Mouse (Mus musculus) left cerebral cortex, adult 11 months (tissue): ENCODE measurements at regions not wholly inside any gene's neighbourhood (a gene's known extent, or its start where the extent isn't known, plus 50 kb on each side); places are given as distances from the start of the nearest gene placed in this dataset.
A peak's percentile ranks its signal among the peaks of the same experiment; 100 is the strongest.
"Not testable (repeated sequence)": the region's sequence is repeated elsewhere in the genome, so short reads cannot be mapped to it uniquely, and the experiment has no call there.

Source experiments
- DNase-seq: peaks from one replicate; pipeline ENCODE4 v3.0.0; 2022; ENCODE audit warnings: low spot score

DNA sequence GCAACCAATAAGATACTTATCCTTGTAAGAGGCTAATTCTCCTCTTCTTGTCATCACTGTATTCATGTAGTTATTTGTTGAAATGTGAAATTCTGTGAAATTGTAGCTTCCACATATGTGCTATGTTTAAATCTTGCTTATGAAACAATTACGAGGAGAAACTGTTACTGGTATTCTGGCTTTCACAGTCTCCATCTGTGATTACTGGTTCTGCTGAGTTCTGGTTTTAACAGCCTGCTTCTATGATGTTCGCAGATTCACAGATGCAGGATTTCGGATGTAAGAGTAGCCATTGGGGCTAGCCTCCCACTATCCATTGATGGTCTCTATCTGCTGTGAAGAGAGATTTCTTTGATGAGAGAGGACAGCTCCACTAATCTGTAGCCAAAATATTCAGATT is 1067.2 kb upstream of the Aga start:
- no peak for DNase-seq

GRCm38 (mm10) chr8:52451761-52452160 is 1059.8 kb upstream of the Aga start:
- not testable (repeated sequence) for DNase-seq

DNA sequence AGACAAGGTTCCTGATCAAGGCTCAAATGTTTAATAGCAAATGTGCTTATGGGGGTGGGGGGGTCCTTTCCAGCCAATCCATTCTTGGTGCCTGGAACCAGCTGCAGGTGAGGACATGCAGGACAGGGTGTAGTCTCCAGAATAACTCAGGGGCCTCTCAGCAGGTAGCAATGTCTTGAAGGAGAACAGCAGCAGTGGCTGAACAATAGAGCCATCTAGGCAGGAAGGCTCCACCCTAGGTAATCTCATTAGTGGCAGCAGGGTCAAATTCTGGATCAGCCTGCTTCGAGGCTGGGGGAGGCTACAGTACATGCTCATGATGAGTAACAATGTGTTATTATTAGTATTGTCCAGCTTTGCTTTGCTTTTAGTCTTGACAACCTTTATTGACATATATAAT is 1055.9 kb upstream of the Aga start:
- no peak for DNase-seq

GRCm38 (mm10) chr8:52456271-52456670 is 1055.3 kb upstream of the Aga start:
- no peak for DNase-seq

DNA sequence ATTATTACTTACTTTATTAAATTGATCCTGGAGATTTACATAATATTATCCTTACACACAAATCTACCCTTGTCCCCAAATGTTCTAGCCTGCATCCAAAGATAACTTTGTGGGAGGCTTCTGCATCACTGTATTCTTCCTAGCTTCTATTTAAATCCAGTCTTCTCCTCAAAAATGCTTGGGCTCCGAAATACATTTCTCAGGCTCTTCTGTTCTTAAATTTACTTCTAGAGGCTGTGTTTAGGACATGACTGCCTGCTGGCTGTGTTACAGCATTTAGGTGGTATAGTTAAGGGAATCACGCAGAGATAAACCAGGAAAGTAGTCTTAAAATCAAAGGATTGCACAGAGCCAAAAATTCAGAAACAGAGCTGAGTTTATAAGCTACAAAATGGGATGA is 1009.1 kb upstream of the Aga start:
- DNase-seq: peak; percentile 2

DNA sequence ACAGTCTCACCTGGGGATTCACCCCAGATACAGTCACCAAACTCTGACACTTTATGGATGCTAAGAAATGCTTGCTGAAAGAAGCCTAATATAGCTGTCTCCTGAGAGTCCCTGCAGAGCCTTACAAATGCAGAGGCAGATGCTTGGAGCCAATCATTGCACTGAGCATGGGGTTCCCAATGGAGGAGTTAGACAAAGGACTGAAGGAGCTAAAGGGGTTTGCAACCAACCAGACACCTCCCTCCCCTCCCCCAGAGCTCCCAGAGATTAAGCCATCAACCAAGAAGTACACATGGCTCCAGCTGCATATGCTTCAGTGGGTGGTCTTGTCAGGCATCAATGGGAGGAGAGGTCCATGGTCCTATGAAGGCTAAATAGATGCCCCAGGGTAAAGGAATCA is 999.7 kb upstream of the Aga start:
- no peak for DNase-seq

DNA sequence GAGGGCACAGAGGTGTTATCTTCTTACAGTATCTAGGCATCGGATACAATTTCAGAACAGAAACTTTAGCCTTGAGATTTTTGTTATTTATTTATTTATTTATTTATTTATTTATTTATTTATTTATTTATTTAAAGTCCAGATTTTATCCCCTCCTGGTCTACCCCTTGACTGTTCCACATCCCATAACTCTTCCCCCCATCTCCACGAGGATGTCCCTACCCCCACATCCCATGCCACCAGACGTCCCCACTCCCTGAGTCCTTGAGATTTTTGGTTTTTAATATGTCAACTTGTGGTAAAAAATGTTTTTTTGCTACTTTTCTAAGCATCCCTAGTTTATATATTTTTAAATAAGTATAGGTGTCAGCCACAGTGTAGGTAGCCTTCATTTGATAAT is 968.2 kb upstream of the Aga start:
- no peak for DNase-seq

GRCm38 (mm10) chr8:52571166-52571832 is 940.2 kb upstream of the Aga start:
- peak; percentile 21 for DNase-seq
